Mouse (Mus musculus) liver, postnatal 0 days (tissue): ENCODE results near the gene Csrnp1.

Source experiments
- CTCF ChIP-seq: sonication (generic); IDR thresholded peaks from 2 replicates; pipeline ENCODE4 v1.5.1; 2016; ENCODE audit warnings: antibody characterized with exemption, low read depth
- EP300 ChIP-seq: IDR thresholded peaks from 2 replicates; pipeline ENCODE4 v1.6.1; 2016; ENCODE audit warnings: antibody characterized with exemption, low read depth, mild to moderate bottlenecking

GRCm38 (mm10) chr9:119979749-119980148 is 4.7 kb downstream of the Csrnp1 start:
- no peak for TF ChIP-seq CTCF
- TF ChIP-seq EP300: no peak
